Mouse (Mus musculus) midbrain, embryonic 16.5 days (tissue): Measurements from ENCODE around the gene Naf1. TPM values are rescaled to one million over a fixed set of nuclear protein-coding genes. Genes with fewer than 3 reads are reported as not detected.
A peak's percentile ranks its signal among the peaks of the same experiment; 100 is the strongest.

ENCODE experiments used
- ATAC-seq: fragments of 200-750 bp; cut with Nextera tagmentation; 2 replicates; pipeline ENCODE4 v1.8.0; 2017; ENCODE audit warnings: moderate TSS enrichment
- H3K27ac ChIP-seq: fragments of 300-500 bp; sonication (generic); 2 replicates; pipeline ENCODE4 v1.5.1; 2014; ENCODE audit warnings: mild to moderate bottlenecking, low read length, mixed read lengths
- H3K27me3 ChIP-seq: fragments of 300-500 bp; sonication (generic); 2 replicates; pipeline ENCODE4 v1.6.1; 2014; ENCODE audit warnings: low read depth, low read length, mixed read lengths; ENCODE audit not compliant: control insufficient read depth, insufficient read depth
- H3K36me3 ChIP-seq: fragments of 300-500 bp; sonication (generic); 2 replicates; pipeline ENCODE4 v1.6.1; 2014; ENCODE audit warnings: mild to moderate bottlenecking, low read length, moderate library complexity, mixed read lengths; ENCODE audit not compliant: control insufficient read depth, insufficient read depth
- H3K4me1 ChIP-seq: fragments of 300-500 bp; sonication (generic); 2 replicates; pipeline ENCODE4 v1.6.1; 2014; ENCODE audit warnings: mild to moderate bottlenecking, low read length, mixed read lengths; ENCODE audit not compliant: control insufficient read depth, insufficient read depth
- H3K4me2 ChIP-seq: fragments of 300-500 bp; sonication (generic); 2 replicates; pipeline ENCODE4 v1.6.1; 2014; ENCODE audit warnings: mild to moderate bottlenecking, low read length, mixed read lengths
- H3K4me3 ChIP-seq: fragments of 300-500 bp; sonication (generic); 2 replicates; pipeline ENCODE4 v1.5.1; 2014; ENCODE audit warnings: low read depth, mild to moderate bottlenecking, low read length, moderate library complexity, mixed read lengths
- H3K9ac ChIP-seq: fragments of 300-500 bp; sonication (generic); 2 replicates; pipeline ENCODE4 v1.6.1; 2014; ENCODE audit warnings: low read depth, low read length, mixed read lengths
- H3K9me3 ChIP-seq: fragments of 300-500 bp; sonication (generic); replicated peaks from 2 replicates; pipeline ENCODE4 v1.6.1; 2014; ENCODE audit warnings: mild to moderate bottlenecking, low read length, mixed read lengths; ENCODE audit not compliant: control insufficient read depth, poor library complexity, severe bottlenecking
- WGBS: fragments of 180-500 bp; shearing (Covaris S2); extraction: QIAGEN DNeasy Blood & Tissue Kit; methylation state at CpG from one replicate; pipeline ENCODE4 v1.1.7; 2014; 5-methylcytosine and 5-hydroxymethylcytosine counted together
- polyA plus RNA-seq: library from polyadenylated mRNA; unstranded; fragments of >200 nt; fragmentation: Nextera tagmentation; extraction: Ambion mirVana; gene quantifications from 2 replicates; pipeline ENCODE4 v1.2.1, GENCODE M21; 2015

Naf1 gene
- polyA plus RNA-seq = 1.5 and 1.6 TPM in 2 replicates

GRCm38 (mm10) chr8:66860023-66860422 lies at the start of gene Naf1:
Naf1 (plus strand) TSS chr8:66860217.
- H3K27ac ChIP-seq = peak within 1 kb of the TSS; percentile 74
- peak within 1 kb of the TSS; percentile 72 for H3K9ac ChIP-seq
- no peaks in the 10 kb centered on the region for H3K9me3 ChIP-seq
- under 1% methylated on average over 37 of the region's 37 CpGs for WGBS
- peak within 1 kb of the TSS; percentile 79 for H3K4me2 ChIP-seq
- H3K4me1 ChIP-seq = peaks cover 18% of the 10 kb centered on the region
- H3K36me3 ChIP-seq = no peaks in the 10 kb centered on the region; the same call in 1 of the 2 replicates
- no peaks in the 10 kb centered on the region for H3K27me3 ChIP-seq
- H3K4me3 ChIP-seq = peak within 1 kb of the TSS; percentile 85
- ATAC-seq = peak; percentile 99

- peaks cover 18% of the 10 kb centered on the region for H3K4me1 ChIP-seq
- H3K27me3 ChIP-seq = no peaks in the 10 kb centered on the region
- peak overlapping the region; percentile 79 for H3K4me2 ChIP-seq
- ATAC-seq = peak; percentile 59
- H3K27ac ChIP-seq = no peak overlapping the region
- H3K9me3 ChIP-seq = no peaks in the 10 kb centered on the region
- peak overlapping the region; percentile 68 for H3K9ac ChIP-seq
- WGBS = under 1% methylated on average over 23 of the region's 46 CpGs
- no peaks in the 10 kb centered on the region; the same call in 1 of the 2 replicates for H3K36me3 ChIP-seq
- peak overlapping the region; percentile 85 for H3K4me3 ChIP-seq
Measured at GRCm38 (mm10) chr8:66860921-66861588, 1.0 kb downstream of the Naf1 start.

GRCm38 (mm10) chr8:66861589-66862500 lies 1.8 kb downstream of the Naf1 start:
- no peak overlapping the region for H3K27ac ChIP-seq
- peak overlapping the region; percentile 85 for H3K4me3 ChIP-seq
- peaks cover 1% of the 10 kb centered on the region; the same call in 1 of the 2 replicates for H3K36me3 ChIP-seq
- 62% methylated on average over 5 of the region's 5 CpGs for WGBS
- no peaks in the 10 kb centered on the region for H3K27me3 ChIP-seq
- peaks cover 18% of the 10 kb centered on the region for H3K4me1 ChIP-seq
- ATAC-seq = no peak
- no peaks in the 10 kb centered on the region for H3K9me3 ChIP-seq
- peak overlapping the region; percentile 79 for H3K4me2 ChIP-seq
- H3K9ac ChIP-seq = no peak overlapping the region

GRCm38 (mm10) chr8:66863761-66864160 lies 3.7 kb downstream of the Naf1 start:
- Histone ChIP-seq H3K9me3 (no peaks in the 10 kb centered on the region), H3K4me1 (peaks cover 18% of the 10 kb centered on the region), H3K27ac (no peak overlapping the region), H3K4me2 (no peak overlapping the region), H3K9ac (no peak overlapping the region), H3K36me3 (peaks cover 3% of the 10 kb centered on the region; the same call in 1 of the 2 replicates), H3K27me3 (no peaks in the 10 kb centered on the region), H3K4me3 (no peak overlapping the region)
- no peak for ATAC-seq
- 95% methylated on average over 3 of the region's 3 CpGs for WGBS

- ATAC-seq = no peak
- no peaks in the 10 kb centered on the region for H3K27me3 ChIP-seq
- H3K4me3 ChIP-seq = no peak overlapping the region
- peaks cover 3% of the 10 kb centered on the region; the same call in 1 of the 2 replicates for H3K36me3 ChIP-seq
- no peaks in the 10 kb centered on the region for H3K9me3 ChIP-seq
- H3K4me1 ChIP-seq = peaks cover 18% of the 10 kb centered on the region
- no peak overlapping the region for H3K9ac ChIP-seq
- no peak overlapping the region for H3K27ac ChIP-seq
- no peak overlapping the region for H3K4me2 ChIP-seq
- 75% methylated on average over 1 of the region's 1 CpGs for WGBS
Measured at GRCm38 (mm10) chr8:66865120-66865519, 5.1 kb downstream of the Naf1 start.

GRCm38 (mm10) chr8:66867679-66868078 lies 7.7 kb downstream of the Naf1 start:
- Histone ChIP-seq H3K36me3 (peaks cover 3% of the 10 kb centered on the region; the same call in 1 of the 2 replicates), H3K9ac (no peak overlapping the region), H3K9me3 (no peaks in the 10 kb centered on the region), H3K4me2 (no peak overlapping the region), H3K27ac (no peak overlapping the region), H3K27me3 (no peaks in the 10 kb centered on the region), H3K4me1 (peaks cover 3% of the 10 kb centered on the region), H3K4me3 (no peak overlapping the region)
- 85% methylated on average over 3 of the region's 3 CpGs for WGBS
- no peak for ATAC-seq

- Histone ChIP-seq H3K9me3 (no peaks in the 10 kb centered on the region), H3K9ac (no peak overlapping the region), H3K4me1 (no peaks in the 10 kb centered on the region), H3K27me3 (no peaks in the 10 kb centered on the region), H3K4me2 (no peak overlapping the region), H3K27ac (no peak overlapping the region), H3K36me3 (peaks cover 3% of the 10 kb centered on the region; the same call in 1 of the 2 replicates), H3K4me3 (no peak overlapping the region)
- ATAC-seq = no peak
- 0% methylated on average over 1 of the region's 1 CpGs for WGBS
Measured at GRCm38 (mm10) chr8:66869211-66869932, 9.4 kb downstream of the Naf1 start.

- Histone ChIP-seq H3K27me3 (no peaks in the 10 kb centered on the region), H3K4me3 (no peak overlapping the region), H3K9me3 (no peaks in the 10 kb centered on the region), H3K36me3 (no peaks in the 10 kb centered on the region), H3K9ac (no peak overlapping the region), H3K4me1 (no peaks in the 10 kb centered on the region), H3K4me2 (no peak overlapping the region), H3K27ac (no peak overlapping the region)
- 75% methylated on average over 1 of the region's 1 CpGs for WGBS
- no peak for ATAC-seq
Measured at GRCm38 (mm10) chr8:66883866-66884265, 23.8 kb downstream of the Naf1 start.
